Mouse (Mus musculus) heart, postnatal 4 days (tissue): ENCODE data around the gene Cdh4. TPM values are rescaled to one million over a fixed set of nuclear protein-coding genes. Genes with fewer than 3 reads are reported as not detected.
A peak's percentile ranks its signal among the peaks of the same experiment; 100 is the strongest.

Source experiments
- DNase-seq: peaks from one replicate; pipeline ENCODE4 v3.0.0; 2021
- total RNA-seq, 2 experiments: library from RNA; stranded (reverse); gene quantifications; 2 replicates each; pipeline ENCODE4 v1.2.3; 2021

Cdh4 gene
- total RNA-seq, 2 experiments from 2014 or later: 2.0 to 2.2 TPM

DNA sequence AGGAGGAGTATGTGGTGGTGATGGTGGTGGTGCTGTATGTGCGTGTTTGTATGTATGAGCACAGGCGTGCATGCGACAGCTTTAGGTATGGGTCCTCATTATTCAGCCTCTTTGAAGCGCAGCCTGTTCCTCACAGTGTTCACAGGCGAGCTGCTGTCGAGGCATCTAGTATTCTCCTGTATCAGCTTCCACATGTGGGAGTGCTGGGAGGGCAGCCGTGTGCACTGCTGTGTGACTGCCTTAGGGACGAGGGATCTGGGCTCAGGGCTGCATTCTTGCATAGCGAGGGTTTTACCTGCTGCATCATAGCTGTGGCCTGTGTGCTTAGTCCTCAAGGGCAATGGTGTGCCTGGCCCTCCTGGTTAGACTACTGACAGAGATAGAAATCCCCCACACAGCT, 158.9 kb downstream of the Cdh4 start:
- DNase-seq: no peak

DNA sequence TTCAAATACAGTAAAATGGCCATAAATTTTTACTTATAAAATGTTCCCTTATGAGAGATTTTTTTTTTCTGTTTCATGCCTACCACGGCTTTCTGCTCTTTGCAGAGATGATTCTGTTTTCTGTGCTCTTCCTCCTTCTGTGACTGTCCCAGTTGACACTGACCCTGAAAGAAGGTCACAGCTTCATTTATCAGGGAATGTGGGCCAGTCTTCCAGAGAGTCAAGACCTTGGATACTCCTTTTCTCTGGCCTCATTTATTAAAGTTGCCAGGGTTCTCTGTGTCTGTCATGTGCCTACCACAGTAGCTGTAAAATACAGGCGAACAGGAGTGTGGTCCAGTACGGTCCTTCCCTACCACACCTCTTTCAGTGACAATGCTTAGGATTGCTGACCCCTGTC, 162.5 kb downstream of the Cdh4 start:
- DNase-seq: no peak

- no peak for DNase-seq
These were observed 163.0 kb downstream of the Cdh4 start for GRCm38 (mm10) chr2:179605255-179605654.

DNA sequence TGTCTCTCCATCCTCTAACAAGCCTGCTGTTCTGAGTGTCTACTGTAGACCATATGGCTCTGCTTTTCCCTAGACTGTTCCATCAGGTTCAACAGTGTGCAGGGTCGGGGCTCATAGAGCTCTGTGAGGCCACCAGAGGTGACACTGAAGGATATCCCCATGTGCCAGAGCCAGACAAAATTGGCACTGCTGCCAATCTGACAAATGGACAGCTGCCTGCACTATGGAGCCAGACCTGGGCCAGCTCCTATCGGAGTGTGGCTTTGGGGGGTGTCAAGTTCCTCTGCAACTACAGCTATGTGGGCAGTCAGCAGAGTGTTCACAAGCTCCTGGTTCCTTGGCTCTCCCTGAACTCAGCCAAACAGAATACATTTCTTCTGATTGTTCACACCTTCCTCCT, 164.1 kb downstream of the Cdh4 start:
- DNase-seq: no peak

DNA sequence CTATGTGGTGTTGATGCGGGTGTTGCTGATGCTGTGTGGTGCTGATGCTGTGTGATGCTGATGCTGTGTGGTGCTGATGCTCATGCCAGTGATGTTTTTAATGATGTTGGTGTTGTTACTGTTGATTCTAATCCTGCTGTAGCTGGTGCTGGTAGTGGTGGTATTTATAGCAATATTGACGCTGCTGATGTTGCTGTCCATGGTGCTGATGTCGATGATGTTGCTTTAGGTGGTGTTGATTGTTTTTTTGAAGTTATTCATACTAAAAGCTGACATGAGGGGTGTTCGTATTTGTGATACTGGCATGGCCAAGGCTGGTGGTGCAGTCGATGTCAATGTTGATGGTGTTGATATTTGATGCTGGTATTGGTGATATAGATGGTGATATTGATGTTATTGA, 173.7 kb downstream of the Cdh4 start:
- DNase-seq: peak; percentile 64

DNA sequence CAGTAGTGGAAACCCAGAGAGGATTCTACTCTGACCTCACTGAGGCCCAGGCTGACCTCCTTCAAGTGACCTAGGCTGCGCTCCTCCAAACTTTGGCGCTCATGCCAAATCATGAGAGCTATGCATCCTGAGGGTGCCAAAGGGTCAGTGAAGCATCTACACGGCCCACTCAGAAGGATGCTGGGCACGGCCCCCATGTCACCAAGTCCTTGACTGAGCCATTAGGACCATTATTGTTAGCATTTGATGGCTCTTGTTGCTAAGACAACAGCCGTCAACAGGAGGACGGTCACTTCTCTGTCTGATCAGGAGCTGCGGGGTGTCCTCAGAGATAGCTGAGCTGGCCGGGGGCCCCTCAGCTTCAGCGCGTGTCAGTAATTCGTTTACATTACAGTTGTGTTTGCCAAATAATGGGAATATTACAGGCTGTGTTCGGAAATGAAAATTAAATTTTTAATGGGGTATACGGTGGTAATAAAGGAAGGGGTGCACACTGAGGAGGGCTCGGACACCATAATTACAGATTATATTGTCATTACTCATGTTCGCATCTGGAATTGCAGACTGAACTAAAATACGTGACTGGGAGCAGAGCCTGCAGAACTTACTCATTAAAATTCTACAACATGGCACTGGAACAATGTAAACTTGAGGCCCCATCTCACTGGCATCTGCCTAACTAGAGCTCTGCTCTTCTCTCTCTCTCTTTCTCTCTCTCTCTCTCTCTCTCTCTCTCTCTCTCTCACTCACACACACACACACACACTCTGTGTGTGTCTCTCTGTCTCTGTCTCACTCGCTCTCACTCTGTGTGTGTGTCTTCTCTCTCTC, 181.6 kb downstream of the Cdh4 start:
- no peak for DNase-seq

GRCm38 (mm10) chr2:179627563-179627962, 185.3 kb downstream of the Cdh4 start:
- no peak for DNase-seq

DNA sequence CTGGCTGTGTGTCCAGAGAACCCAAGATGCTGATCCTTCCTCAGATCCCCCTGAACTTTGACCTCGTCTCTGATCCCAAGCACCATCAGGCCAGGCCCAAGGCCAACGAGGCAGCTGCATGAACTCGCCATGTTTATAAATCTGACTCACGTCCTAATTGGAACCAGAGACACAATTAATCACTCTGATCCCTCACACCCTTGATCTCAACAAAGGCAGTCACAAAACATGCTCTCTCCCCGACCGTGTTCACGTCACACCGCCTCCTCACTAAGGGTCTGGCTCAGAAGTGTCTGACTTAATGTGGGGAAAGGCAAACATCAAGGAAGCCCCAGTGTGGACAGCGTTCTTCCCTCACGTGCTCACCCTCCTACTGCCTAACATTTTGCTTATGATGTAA, 188.5 kb downstream of the Cdh4 start:
- no peak for DNase-seq

GRCm38 (mm10) chr2:179640576-179641301, 198.5 kb downstream of the Cdh4 start:
- peak; percentile 45 for DNase-seq

DNA sequence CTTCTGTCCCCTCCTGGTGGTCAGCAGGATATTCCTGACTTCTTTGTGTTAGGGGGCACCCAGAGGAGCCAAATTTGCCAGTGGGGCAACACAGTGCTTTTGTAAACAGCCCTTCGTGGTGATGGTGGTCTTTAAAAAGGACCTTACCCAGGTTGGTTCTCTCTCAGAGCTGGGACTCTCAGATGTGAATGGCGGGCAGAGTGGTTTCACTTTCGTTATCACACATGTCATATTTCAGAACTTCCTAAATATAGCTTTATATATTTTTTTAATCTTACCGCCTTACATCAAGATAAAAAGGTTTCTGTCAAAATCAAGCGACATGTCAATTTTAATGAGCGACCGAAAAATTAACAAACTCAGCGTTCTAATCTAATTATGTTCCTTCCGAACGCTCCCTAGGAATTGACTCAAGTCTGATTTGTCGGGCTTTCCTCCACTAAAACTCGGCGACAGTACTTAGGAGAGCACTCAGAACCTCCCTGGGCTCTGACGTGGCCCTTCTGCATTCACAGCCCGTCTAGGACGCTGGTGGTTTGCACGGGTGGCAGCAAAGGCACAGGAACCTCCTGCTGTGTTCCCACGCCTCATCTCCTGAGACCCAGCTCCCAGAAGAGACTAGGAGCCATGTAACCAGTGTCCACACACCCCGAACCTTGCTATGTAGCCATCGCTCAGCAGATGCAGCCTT, 206.5 kb downstream of the Cdh4 start:
- DNase-seq: no peak

DNA sequence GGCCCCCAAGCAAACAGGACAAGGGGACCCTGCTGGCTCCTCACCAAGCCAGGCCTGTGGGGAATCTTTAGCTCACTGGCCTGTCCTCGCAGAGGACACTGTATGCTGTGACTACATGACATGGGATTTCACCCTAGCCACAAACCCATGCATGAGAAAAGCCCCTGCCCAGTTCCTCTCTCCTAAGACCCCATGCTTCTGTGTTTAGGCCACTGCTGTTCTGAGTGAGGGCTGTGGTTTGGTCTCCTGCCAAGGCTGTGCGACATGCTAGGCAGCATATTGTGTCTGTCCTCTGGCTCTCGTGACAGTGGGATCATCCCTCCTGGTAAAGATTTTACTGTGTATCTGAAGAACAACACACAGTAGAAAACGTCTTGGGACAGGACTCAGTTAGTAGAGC, 207.1 kb downstream of the Cdh4 start:
- DNase-seq: no peak

DNA sequence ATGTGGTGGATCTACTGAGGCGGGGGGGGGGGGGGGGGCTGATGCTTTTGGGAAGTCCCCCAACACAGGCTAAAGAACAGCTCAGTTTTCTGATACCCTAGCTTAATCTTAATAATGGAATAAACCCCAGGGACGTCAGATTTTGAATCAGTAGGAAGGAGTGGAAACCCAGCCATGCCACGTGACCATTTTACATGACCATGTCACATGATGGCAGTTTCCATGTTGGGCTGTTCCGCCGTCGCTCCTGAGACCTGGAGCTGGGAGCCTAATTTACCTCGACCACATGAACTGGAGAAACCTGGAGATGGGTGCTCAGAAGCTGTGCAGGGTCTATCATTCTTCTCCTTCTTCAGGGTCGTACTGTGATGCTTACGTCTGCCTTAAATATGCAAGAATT, 207.9 kb downstream of the Cdh4 start:
- no peak for DNase-seq

DNA sequence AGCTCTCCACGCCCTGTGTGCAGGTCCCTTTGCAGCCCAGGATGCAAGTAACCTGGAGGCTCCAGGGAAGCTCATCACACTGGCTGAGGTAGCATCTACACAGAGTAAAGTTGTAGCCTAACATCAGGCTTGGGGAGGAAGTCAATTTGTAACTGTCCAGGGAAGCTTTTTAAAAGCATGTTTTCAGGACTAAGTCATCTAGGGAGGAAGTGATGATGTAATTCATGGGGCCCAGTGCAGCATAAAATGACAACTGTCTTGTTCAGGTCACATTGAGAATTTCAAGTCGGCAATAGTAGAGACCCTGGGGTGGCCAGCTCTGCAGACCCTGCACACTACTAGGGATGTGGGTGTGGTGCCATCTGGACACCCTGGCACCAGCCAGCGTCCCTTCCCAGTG, 213.3 kb downstream of the Cdh4 start:
- DNase-seq: no peak

- DNase-seq: no peak
These were observed 217.0 kb downstream of the Cdh4 start for GRCm38 (mm10) chr2:179659254-179659653.

- DNase-seq: no peak
These were observed 219.9 kb downstream of the Cdh4 start for GRCm38 (mm10) chr2:179661998-179662714.

GRCm38 (mm10) chr2:179662739-179663138, 220.5 kb downstream of the Cdh4 start:
- no peak for DNase-seq

DNA sequence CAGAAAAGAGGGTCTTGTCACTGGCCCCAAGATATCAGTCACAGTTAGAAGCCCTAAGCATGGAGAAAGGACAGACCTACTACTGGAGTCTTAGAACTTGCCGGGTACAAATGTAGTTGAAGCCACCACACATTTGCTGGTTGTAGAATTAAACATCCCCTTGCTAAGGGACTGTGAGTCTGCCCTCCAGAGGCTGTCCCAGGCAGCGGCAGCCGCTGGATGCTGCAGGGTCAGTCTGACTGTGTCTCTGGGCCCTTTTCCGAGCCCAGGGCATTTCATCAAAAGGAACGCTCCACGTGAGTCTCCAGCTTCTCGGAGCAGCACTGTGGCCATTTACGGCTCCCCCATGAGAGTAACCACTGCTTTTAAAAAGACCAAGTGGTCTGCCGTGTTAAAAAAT, 221.4 kb downstream of the Cdh4 start:
- DNase-seq: peak; percentile 10

DNA sequence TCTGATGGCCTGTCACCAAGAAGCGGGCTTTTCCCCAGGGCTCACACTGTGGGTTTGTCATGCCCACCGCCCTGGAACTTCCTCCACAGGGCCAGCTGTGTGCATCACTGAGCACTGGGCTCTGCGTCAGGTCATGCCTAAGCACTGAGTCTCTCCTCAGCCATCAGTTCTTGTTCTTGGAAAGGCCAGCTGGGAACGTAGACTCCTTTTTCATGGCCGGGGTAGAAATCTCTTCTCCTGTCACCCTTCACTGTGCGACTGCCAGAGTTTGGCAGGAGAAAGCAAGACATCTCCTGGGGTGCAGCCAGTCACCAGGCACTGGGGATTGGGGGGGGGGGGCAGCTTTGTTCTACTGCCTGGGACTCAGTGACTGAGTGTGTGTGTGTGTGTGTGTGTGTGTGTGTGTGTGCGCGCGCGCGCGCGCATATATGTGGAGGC, 222.0 kb downstream of the Cdh4 start:
- DNase-seq: no peak

- no peak for DNase-seq
These were observed 228.5 kb downstream of the Cdh4 start for GRCm38 (mm10) chr2:179670689-179671088.

- no peak for DNase-seq
These were observed 237.6 kb downstream of the Cdh4 start for GRCm38 (mm10) chr2:179679866-179680265.

DNA sequence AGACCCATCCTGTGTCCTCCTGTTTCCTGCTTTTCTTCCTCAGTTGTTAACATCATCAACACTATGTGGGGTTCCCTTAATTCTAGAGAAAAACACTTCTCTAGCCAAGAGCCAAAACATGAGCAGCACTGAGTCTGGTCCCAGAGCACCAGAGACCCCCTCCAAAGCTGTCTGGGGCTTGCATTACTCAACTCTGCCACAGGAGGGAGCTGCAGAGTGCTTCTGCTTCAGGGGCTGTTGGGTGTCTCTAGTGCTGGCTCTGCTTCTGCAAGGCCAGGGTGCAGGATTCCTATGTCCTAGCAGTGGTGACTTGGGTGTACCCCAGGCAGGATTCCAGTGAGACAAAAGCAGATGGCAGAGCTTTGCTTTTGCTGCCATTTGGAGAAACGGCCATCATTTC, 239.2 kb downstream of the Cdh4 start:
- peak; percentile 56 for DNase-seq

DNA sequence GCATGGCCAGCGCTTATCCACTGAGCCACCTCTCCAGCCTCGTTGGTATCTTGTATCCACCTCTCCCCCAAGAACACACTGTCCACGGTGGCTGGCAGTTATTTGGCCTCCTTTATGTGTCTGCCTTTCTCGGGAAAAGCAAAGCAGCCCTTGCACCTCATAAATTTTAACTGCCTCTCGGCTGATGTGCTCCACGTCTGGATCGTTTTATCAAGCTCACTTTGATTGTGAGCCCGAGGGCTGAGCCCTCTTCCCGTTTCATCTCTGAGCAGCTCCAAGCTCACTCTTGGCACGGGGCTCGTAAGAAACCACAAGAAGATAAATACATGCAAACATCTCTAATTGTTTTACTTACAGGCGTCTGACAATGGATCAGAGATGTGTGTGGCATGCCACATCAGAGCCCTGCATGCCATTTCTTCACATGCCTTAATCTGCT, 245.0 kb downstream of the Cdh4 start:
- DNase-seq: no peak

DNA sequence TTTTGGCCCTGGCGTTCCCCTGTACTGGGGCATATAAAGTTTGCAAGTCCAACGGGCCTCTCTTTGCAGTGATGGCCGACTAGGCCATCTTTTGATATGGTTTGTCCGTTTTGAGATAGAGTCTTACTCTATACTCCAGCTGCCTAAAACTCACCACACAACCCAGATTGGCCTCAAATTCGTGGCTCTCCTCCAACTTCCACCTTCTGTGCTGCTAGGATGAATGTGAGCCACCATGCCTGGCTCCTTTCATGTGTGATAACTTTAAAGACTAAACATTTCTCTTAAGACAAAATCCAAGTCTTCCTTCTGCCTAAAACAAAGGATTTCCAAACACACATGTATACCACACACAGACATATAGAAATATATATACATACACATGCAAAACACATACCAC, 246.7 kb downstream of the Cdh4 start:
- no peak for DNase-seq
